Mouse (Mus musculus) forebrain, embryonic 13.5 days (tissue): ENCODE results near the gene Nfatc3. TPM values are rescaled to one million over a fixed set of nuclear protein-coding genes. Genes with fewer than 3 reads are reported as not detected.

Source experiments
- ATAC-seq: fragments of 200-750 bp; cut with Nextera tagmentation; 2 replicates; pipeline ENCODE4 v1.8.0; 2017
- H3K27ac ChIP-seq: fragments of 300-500 bp; sonication (generic); 2 replicates; pipeline ENCODE4 v1.5.1; 2015; ENCODE audit warnings: inconsistent platforms, mild to moderate bottlenecking, moderate library complexity
- H3K27me3 ChIP-seq: fragments of 300-500 bp; sonication (generic); 2 replicates; pipeline ENCODE4 v1.6.1; 2015; ENCODE audit warnings: mild to moderate bottlenecking, inconsistent platforms
- H3K36me3 ChIP-seq: fragments of 300-500 bp; sonication (generic); 2 replicates; pipeline ENCODE4 v1.6.1; 2015; ENCODE audit warnings: mild to moderate bottlenecking, inconsistent platforms; ENCODE audit not compliant: poor library complexity, severe bottlenecking
- H3K4me1 ChIP-seq: fragments of 300-500 bp; sonication (generic); 2 replicates; pipeline ENCODE4 v1.6.1; 2015; ENCODE audit warnings: inconsistent platforms
- H3K4me2 ChIP-seq: fragments of 300-500 bp; sonication (generic); 2 replicates; pipeline ENCODE4 v1.6.1; 2015; ENCODE audit warnings: inconsistent platforms, mild to moderate bottlenecking, moderate library complexity
- H3K4me3 ChIP-seq: fragments of 300-500 bp; sonication (generic); 2 replicates; pipeline ENCODE4 v1.5.1; 2015; ENCODE audit warnings: mild to moderate bottlenecking, inconsistent platforms
- H3K9ac ChIP-seq: fragments of 300-500 bp; sonication (generic); 2 replicates; pipeline ENCODE4 v1.6.1; 2015; ENCODE audit warnings: mild to moderate bottlenecking, inconsistent platforms
- H3K9me3 ChIP-seq: fragments of 300-500 bp; sonication (generic); replicated peaks from 2 replicates; pipeline ENCODE4 v1.6.1; 2016; ENCODE audit warnings: inconsistent platforms
- WGBS: fragments of 180-500 bp; shearing (Covaris S2); methylation state at CpG from one replicate; pipeline ENCODE4 v1.1.7; 2015; 5-methylcytosine and 5-hydroxymethylcytosine counted together
- polyA plus RNA-seq: library from polyadenylated mRNA; unstranded; fragments of >200 nt; fragmentation: Nextera tagmentation; extraction: Ambion mirVana; gene quantifications from 2 replicates; pipeline ENCODE4 v1.2.1, GENCODE M21; 2015

The Nfatc3 gene
- polyA plus RNA-seq, 1 experiment from 2014 or later: 5.2 TPM

- Histone ChIP-seq H3K9me3 (no peaks in the 10 kb centered on the region), H3K36me3 (peaks cover 69% of the 10 kb centered on the region), H3K9ac (no peak overlapping the region), H3K4me2 (no peak overlapping the region), H3K27ac (no peak overlapping the region), H3K4me1 (no peaks in the 10 kb centered on the region), H3K27me3 (no peaks in the 10 kb centered on the region), H3K4me3 (no peak overlapping the region)
- WGBS: 91% methylated on average over 10 of the region's 10 CpGs
- no peak for ATAC-seq
Measured at GRCm38 (mm10) chr8:106158381-106158780, 99.7 kb downstream of the Nfatc3 start.

- no peaks in the 10 kb centered on the region for H3K9me3 ChIP-seq
- no peak overlapping the region for H3K4me2 ChIP-seq
- H3K4me1 ChIP-seq: no peaks in the 10 kb centered on the region
- no peaks in the 10 kb centered on the region for H3K27me3 ChIP-seq
- H3K36me3 ChIP-seq: peaks cover 76% of the 10 kb centered on the region
- no peak for ATAC-seq
- WGBS: 96% methylated on average over 6 of the region's 6 CpGs
- no peak overlapping the region for H3K4me3 ChIP-seq
- H3K9ac ChIP-seq: no peak overlapping the region
- H3K27ac ChIP-seq: no peak overlapping the region
Measured at GRCm38 (mm10) chr8:106159876-106160275, 101.2 kb downstream of the Nfatc3 start.

DNA sequence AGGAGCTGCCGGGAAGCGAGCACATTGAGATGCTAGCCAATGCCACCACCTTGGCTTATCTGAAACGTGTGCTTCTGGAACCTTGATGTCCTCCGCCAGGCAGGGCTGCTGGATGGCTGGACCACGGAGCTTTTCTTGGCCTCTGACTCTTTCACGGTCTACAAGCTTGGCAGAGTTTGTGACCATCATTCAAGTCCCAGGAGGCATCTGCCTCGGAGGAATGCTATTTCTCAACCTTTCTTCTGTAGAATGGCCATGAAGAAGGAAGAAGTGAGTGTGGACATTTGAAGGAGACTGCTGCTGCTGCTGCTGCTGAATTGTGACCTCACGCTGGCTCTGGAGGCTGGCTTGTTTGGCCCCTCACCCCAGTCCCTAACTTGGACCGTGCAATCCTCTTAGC is 104.6 kb downstream of the Nfatc3 start:
- Histone ChIP-seq H3K9me3 (no peaks in the 10 kb centered on the region), H3K4me1 (peaks cover 7% of the 10 kb centered on the region; the same call in 1 of the 2 replicates), H3K27ac (no peak overlapping the region), H3K4me3 (no peak overlapping the region), H3K4me2 (no peak overlapping the region), H3K36me3 (peaks cover 56% of the 10 kb centered on the region), H3K9ac (no peak overlapping the region), H3K27me3 (no peaks in the 10 kb centered on the region)
- WGBS: 94% methylated on average over 9 of the region's 9 CpGs
- no peak for ATAC-seq

- no peak overlapping the region for H3K4me2 ChIP-seq
- H3K9ac ChIP-seq: no peak overlapping the region
- H3K4me3 ChIP-seq: no peak overlapping the region
- peaks cover 17% of the 10 kb centered on the region for H3K4me1 ChIP-seq
- 44% methylated on average over 4 of the region's 4 CpGs for WGBS
- ATAC-seq: no peak
- H3K36me3 ChIP-seq: peaks cover 42% of the 10 kb centered on the region
- H3K9me3 ChIP-seq: no peaks in the 10 kb centered on the region
- H3K27me3 ChIP-seq: no peaks in the 10 kb centered on the region
- H3K27ac ChIP-seq: no peak overlapping the region
Measured at GRCm38 (mm10) chr8:106165460-106165859, 106.8 kb downstream of the Nfatc3 start.

GRCm38 (mm10) chr8:106168356-106169016 is 109.8 kb downstream of the Nfatc3 start, which contains the start of gene Slc7a6:
TSS of gene Slc7a6 (plus strand) at chr8:106168857.
- Histone ChIP-seq H3K27ac (peak within 1 kb of the TSS; percentile 91), H3K27me3 (no peaks in the 10 kb centered on the region), H3K9ac (peak within 1 kb of the TSS; percentile 92), H3K9me3 (no peaks in the 10 kb centered on the region), H3K36me3 (peaks cover 12% of the 10 kb centered on the region), H3K4me2 (peak within 1 kb of the TSS; percentile 78), H3K4me3 (peak within 1 kb of the TSS; percentile 81), H3K4me1 (peaks cover 17% of the 10 kb centered on the region)
- peak; percentile 93 for ATAC-seq
- WGBS: under 1% methylated on average over 59 of the region's 59 CpGs

GRCm38 (mm10) chr8:106169017-106169933 is 110.6 kb downstream of the Nfatc3 start:
- Histone ChIP-seq H3K4me2 (peak overlapping the region; percentile 78), H3K4me3 (peak overlapping the region; percentile 81), H3K9me3 (no peaks in the 10 kb centered on the region), H3K27me3 (no peaks in the 10 kb centered on the region), H3K9ac (peak overlapping the region; percentile 92), H3K36me3 (peaks cover 4% of the 10 kb centered on the region; the same call in 1 of the 2 replicates), H3K4me1 (peaks cover 17% of the 10 kb centered on the region), H3K27ac (peak overlapping the region; percentile 91)
- peak; percentile 80 for ATAC-seq
- 1% methylated on average over 54 of the region's 54 CpGs for WGBS

DNA sequence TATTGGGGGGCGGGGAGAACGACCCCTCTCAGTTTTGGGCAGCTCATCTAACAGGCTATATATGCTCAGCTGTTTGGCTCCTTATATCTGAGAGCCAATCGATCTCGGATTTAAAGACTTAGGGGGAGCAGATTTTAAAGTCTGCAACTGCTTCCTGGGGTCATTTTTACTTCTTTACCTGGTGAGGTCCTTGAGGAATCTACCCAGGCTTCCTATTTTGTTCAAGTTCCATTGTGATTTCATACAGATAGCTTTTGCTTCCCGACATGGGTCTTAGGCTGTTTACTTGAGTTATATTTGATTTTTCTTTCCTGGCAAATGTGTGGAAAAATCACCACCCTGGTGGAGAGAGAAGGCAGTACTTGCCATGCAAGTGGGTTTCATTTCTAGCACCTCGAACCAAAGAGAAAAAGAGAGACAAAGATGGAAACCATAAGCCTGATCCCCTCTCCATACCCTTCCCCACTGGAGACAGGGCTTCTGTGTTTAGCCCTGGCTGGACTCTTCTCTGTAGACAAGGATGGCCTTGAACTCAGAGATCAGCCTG is 111.4 kb downstream of the Nfatc3 start:
- no peaks in the 10 kb centered on the region for H3K9me3 ChIP-seq
- no peak overlapping the region for H3K27ac ChIP-seq
- peak overlapping the region; percentile 78 for H3K4me2 ChIP-seq
- peak overlapping the region; percentile 81 for H3K4me3 ChIP-seq
- no peaks in the 10 kb centered on the region for H3K36me3 ChIP-seq
- no peak for ATAC-seq
- peaks cover 17% of the 10 kb centered on the region for H3K4me1 ChIP-seq
- H3K9ac ChIP-seq: peak overlapping the region; percentile 92
- 38% methylated on average over 6 of the region's 6 CpGs for WGBS
- no peaks in the 10 kb centered on the region for H3K27me3 ChIP-seq

DNA sequence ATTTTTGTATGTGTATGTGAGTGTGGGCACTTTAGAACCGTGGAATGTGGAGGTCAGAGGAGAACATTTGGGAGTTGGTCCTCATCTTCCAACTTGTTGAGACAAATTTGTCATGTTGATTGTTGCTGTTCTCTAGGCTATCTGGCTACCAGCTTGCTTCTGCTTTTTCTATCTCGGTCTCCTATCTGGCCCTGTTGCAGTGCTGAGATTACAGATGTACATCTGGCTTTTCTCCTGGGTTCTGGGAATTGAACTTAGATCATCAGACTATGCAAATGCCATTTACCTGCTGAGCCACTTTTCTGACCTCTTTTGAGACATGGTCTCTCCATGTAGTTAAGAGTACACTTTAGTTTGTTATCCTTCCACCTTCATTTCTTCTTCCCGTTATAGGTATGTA is 114.9 kb downstream of the Nfatc3 start:
- Histone ChIP-seq H3K4me3 (no peak overlapping the region), H3K4me2 (no peak overlapping the region), H3K27ac (no peak overlapping the region), H3K36me3 (no peaks in the 10 kb centered on the region), H3K9ac (no peak overlapping the region), H3K9me3 (no peaks in the 10 kb centered on the region), H3K4me1 (peaks cover 21% of the 10 kb centered on the region), H3K27me3 (no peaks in the 10 kb centered on the region)
- ATAC-seq: no peak
- WGBS: 93% methylated on average over 3 of the region's 3 CpGs

DNA sequence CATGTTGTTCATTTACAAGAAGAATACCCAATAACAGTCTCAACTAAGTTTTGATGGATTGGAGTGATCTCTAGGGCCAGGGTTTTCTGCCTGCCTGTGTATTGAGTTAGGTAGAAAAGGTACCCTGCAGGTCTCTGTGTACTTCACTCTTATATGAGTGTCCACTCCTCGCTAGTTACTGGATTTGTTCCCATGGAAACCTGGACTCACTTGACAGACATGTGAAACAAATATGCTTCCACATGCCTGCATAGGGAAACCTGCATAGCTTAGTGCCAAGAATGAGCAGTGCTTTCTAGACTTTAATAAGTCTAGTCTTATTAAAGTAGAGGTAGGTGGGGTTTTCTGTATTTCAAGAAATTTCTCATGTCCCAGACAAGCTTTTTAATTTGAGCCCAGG is 118.3 kb downstream of the Nfatc3 start:
- Histone ChIP-seq H3K27ac (0 out of 2 replicates have a peak overlapping the region, but pooled peaks have one; percentile 7), H3K9ac (no peak overlapping the region), H3K4me2 (no peak overlapping the region), H3K36me3 (peaks cover 12% of the 10 kb centered on the region), H3K27me3 (no peaks in the 10 kb centered on the region), H3K4me3 (no peak overlapping the region), H3K4me1 (peaks cover 13% of the 10 kb centered on the region), H3K9me3 (no peaks in the 10 kb centered on the region)
- WGBS: 8% methylated on average over 1 of the region's 1 CpGs
- no peak for ATAC-seq

DNA sequence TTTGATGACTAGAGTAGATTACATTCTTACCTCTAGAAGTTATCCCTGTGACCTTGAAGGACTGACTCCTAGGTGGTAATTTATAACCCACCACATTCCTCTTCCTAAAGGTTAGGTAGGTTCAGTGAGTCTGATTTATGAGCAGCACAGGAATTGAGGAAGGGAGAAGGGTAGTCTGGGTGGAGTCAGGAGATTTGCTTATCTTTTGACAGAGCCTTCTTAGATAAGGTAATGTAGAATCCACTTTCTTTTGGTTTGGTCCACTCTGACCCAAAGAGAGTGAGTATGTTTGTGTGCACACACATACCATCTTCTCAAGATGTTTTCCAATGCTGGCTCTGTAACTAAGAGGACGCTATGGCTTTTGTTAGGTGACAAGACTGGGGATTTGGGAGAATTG is 119.0 kb downstream of the Nfatc3 start:
- Histone ChIP-seq H3K9me3 (no peaks in the 10 kb centered on the region), H3K9ac (no peak overlapping the region), H3K27ac (peak overlapping the region; percentile 7; the same call in 1 of the 2 replicates), H3K27me3 (no peaks in the 10 kb centered on the region), H3K4me1 (peaks cover 13% of the 10 kb centered on the region), H3K36me3 (peaks cover 19% of the 10 kb centered on the region), H3K4me2 (no peak overlapping the region), H3K4me3 (no peak overlapping the region)
- 85% methylated on average over 1 of the region's 1 CpGs for WGBS
- ATAC-seq: no peak

DNA sequence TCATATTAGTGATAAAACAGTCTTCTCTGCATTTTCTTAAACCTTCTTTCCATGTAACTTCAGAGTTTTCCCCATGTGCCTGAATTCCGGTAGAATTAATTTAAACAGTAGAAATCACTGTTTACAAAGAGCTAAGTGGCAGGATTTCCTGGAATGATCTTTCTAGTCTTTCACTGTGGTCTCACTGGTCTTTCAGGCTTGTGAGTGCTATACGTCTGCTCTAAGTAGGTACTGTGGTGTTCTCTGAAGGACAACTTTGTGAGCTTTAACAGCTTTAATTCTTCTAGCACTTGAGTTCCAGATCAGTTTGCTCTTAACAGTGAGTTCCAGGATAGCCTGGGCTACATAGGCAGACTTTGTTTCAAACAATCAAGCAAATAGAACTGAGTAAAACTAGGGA is 119.8 kb downstream of the Nfatc3 start:
- WGBS: 76% methylated on average over 2 of the region's 2 CpGs
- Histone ChIP-seq H3K27me3 (no peaks in the 10 kb centered on the region), H3K27ac (no peak overlapping the region), H3K9ac (no peak overlapping the region), H3K36me3 (peaks cover 21% of the 10 kb centered on the region), H3K4me2 (no peak overlapping the region), H3K4me1 (peaks cover 13% of the 10 kb centered on the region), H3K4me3 (no peak overlapping the region), H3K9me3 (no peaks in the 10 kb centered on the region)
- ATAC-seq: no peak
